Mouse (Mus musculus): ENCODE data around the gene Tnni2.

Gene Tnni2

DNA sequence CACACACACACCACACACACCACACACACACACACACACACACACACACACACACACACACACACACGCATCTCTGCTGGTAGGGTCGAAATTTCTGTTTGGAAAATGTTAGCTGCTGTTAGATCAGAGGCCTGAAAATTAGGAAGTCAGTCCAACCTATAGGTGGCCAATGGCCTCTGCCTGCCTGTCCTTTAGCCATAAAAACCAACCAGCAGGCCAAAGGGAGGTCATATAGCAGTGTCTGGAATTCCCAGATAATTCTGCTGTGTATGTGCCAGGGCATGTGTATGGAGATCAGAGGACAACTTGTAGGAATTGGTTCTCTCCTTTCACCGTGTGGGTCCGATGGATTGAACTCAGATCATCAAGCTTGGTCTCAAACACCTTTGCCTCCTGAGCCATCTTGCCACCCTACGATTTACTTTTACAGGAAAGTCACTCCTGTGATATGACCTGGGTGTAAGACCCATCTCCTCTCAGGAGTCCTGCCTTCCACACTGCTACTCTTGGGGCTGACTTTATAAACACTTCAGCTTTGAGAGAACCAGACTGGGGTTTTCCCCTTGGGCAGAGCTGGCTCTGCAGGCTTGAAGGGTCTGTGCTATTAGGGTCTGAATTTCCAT, 17.2 kb downstream of the Tnni2 start:
- CTCF ChIA-PET, result interaction anchor here (0.8 to 1.3 kb wide), 2 partner anchors 18 to 46 kb away, joined by 5 to 13 read pairs; no protein-coding TSS in a partner anchor

DNA sequence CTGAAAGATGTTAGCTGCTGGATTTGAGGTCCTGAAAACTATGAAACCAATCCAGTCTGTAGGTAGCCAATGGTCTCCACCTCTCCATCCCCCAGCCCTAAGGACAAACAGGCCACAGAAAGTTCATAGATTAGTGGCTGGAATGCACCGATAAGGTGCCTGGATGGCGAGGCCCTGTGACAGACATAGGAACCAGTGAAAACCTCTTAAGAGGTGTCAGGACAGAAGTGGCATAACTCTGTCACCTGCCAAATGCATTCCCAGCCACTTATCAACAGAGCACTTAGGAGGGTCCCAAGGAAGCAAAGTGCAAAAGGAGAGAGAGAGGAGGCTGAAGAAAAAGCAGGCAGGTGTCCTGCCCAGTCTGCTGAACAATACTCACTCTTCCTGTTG, 17.7 kb downstream of the Tnni2 start:
- CTCF ChIA-PET, result interaction anchor here (1.3 kb wide), 1 partner anchor 19 kb away, joined by 5 read pairs; no protein-coding TSS in a partner anchor

DNA sequence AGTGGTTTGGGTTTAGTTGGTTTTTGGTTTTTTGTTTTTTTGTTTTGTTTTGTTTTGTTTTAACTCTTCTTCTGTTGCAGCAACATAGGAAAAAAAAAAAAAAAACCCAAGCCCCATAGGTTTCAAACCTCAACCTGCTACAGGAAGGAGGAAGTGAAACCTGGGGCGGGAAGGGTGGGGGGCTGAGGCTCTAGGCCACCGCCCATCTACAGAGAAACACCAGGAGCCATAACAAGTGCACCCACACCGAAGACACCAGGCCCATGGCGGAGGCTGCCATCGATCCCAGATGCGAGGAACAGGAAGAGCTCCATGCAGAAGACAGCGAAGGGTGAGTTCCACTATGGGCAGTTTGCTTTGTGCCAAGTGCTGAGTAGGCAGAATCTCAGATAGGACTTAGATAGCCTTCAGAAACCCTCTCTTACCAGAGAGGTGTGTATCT, 19.0 kb downstream of the Tnni2 start, which contains the start of gene Lsp1:
TSS of gene Lsp1 (plus strand) at position 174 of the 442 bp plus-strand sequence.
- CTCF ChIA-PET, result interaction anchor here (0.6 to 1.0 kb wide), 4 partner anchors 12 to 1476 kb away, joined by 3 to 7 read pairs (median 6); no protein-coding TSS in a partner anchor

DNA sequence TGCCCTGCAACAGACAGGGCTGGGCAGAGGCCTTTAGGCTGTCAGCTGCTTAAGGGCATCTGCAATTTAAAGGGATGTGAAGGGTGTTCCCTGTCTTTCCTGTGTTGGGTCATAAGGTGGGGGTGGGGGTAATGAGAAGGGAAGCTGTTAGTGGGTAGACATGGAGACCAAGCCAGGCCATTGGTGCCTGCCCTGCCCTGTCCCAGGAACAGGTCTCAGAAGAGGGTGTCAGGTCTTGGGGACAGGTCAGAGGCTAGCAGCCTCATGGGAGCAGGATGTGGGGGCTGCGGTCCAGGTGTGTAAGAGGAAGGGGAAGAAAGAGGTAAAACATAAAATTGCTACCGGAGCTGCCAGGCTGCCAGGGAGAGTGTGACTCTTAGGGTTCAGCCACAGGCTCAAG, 19.8 kb downstream of the Tnni2 start:
- CTCF ChIA-PET, result no interaction called here

DNA sequence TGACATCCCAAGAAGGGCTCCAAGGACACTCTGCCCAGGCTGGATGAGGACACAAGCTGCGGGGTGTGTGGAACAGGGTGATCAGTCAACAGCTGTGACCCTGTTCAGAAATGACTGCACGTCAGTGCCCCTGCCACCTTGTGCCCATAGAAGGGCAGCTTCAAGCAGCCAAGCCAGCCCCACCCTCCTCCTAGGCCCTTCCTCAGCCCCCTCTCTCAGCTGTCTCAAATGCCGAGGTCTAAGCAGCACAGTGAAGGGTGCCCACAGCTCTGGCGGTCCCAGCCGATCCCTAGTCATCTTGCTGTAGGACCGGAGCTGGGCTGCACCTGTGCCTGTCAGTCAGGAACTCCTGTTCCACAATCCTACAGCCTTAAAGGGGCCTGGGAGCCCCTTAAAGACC, 20.6 kb downstream of the Tnni2 start:
- CTCF ChIA-PET, result interaction anchor here (0.7 kb wide), 1 partner anchor 1246 kb away, joined by 3 read pairs; the partner anchor contains the start of gene Rassf7

DNA sequence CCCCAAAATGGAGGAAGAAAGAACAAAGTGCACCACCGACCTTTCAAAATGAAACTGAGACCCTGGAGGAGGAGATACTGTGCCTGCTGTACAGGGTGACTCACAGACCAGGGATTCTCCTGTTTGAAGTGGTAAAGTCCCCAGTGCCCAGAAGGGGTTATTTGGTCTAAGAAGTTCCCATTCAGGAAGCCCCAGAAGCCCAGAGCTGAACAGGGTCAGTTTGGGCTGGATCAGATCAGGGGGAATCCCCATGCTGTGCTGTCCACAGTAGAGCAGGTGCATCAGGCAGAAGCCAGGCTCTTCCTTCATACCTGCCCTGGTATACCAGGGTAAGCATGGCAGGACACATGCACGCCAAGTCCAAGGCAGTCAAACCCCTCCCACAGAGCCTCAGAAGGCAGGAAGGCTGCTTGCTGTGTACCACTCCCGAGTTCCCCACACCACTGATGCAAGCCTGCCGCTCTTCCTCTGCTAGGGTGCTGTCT, 21.0 kb downstream of the Tnni2 start:
- CTCF ChIA-PET, result interaction anchor here (0.7 kb wide), 1 partner anchor 1247 kb away, joined by 3 read pairs; the partner anchor contains the start of gene Rassf7

DNA sequence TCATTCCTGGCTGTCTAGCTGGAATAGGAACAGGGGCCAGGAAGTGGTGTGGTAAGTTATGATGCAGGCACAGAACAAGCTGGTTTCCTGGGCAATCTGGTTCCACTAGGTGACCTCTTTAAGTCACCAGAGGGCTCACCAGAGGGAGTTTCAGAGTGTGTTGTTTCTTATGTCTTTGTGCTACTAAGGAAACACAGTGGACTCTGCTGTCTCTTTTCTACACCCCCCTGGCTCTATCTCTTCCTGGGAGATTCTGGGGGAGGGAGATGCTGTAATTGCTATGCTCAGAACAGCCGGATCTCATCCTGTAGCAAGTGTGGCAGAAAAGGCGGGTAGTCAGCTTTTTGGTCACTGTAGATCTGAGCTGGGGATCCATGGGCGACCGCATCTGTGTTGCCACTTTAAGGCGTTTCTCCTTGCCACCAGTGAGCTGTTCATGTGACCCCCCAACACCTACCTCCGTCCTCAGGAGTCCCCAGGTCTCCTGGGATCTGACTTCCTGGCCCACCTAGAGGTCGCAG, 28.6 kb downstream of the Tnni2 start:
- CTCF ChIA-PET, result no interaction called here

DNA sequence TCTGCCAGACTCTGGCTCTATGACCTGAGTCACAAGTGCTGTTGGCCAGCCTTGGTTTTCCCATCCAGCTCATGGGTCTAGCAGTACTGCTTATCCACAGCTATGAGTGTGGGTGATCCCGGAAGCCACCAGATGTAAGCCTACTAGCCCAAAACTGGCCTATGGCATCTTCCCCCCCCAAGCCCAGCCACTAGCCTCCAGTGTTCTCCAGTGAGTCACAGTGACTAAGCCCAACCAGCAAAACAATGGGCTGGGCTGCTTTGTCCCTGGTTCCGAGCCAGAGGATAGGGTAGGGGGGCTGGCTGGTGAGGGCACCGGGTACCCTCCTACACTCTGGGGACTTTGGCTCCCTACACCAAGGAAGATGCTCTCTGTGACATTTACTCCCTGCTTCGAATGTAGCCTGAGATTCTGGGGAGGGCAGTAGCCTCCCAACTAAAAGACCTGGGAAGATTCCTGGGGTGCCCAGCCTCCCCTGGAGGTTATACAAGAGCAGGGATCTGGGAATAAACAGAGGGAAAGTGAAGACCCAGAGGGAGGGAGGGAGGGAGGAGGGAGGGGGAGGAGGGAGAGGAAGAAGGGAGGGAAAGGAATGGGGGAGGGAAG, 29.3 kb downstream of the Tnni2 start:
- CTCF ChIA-PET, result no interaction called here

DNA sequence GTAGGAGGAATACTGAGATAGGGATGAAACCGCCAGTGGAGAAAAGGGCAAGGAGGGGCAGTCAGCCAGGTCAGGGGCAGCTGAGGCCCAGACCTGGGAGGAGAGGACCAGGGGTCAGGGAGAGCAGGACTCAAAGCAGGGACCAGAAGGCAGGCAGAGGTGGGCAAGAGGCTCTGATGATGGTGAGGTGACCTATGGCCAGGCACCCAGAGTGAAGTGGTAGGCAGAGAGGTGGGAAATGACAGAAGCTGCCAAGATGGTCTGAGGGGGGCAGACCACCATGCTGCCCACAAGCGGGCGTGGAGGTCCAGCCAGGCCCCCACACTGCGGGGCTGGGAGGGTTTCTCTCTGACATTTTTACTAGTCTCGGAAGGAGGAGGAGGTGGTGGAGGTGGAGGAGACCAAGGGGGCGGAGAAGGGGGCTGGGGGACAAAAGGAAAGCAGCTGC, 29.8 kb downstream of the Tnni2 start:
- CTCF ChIA-PET, result no interaction called here

DNA sequence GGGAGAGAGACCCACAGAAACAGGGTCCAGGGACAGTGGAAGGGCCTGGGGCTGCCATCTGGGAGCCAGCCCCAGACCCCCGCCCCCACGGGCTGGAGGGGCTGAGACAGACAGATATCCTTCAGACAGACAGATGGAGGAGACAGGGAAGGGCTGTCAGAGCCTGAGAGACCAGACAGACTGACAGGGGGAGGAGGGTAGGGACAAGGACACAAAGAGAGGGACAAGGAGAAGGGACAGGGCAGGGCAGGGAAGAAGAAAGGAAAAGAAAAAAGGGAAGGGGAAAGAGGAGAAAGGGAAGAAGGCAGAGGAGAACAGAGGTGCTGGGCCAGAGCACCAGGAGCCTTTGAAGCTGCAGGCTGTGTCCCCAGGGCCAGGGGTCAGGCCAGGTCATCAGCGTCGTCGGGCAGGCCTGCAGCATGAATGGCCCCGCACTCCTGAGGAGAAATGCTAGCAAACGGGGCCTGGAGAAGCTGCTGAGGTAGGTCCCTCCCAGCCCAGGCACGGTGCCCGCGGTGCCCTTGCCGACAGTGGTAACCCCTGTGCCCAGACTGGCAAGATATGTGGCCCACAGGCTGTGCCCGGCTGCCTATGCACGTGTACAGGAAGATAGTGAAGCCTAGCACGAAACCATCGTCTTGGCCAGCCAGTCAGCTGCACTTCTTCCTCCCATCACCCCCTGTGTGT, 30.4 kb downstream of the Tnni2 start:
- CTCF ChIA-PET, result interaction anchor here (0.5 kb wide), 1 partner anchor 13 kb away, joined by 3 read pairs; no protein-coding TSS in a partner anchor

DNA sequence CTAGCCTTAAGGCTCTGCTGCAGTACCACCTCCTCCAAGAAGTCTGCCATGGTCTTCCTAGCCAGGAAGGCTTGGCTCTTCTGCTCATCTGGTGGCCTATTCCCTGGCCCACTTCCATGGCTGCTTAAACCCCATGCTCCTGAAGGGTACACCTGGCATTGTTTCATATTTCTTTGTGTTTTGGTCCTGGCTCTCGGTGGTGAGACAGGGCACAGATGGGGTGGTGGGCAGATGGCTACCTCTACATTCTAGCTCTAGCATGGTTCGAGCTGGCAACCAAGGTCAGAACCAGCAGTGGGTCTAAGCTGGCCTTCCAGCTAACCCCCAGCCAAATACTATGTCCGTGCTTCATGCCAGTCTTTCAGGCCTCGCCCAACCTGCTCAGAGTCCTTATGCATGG, 31.3 kb downstream of the Tnni2 start:
- CTCF ChIA-PET, result interaction anchor here (0.6 kb wide), 1 partner anchor 13 kb away, joined by 7 read pairs; no protein-coding TSS in a partner anchor

DNA sequence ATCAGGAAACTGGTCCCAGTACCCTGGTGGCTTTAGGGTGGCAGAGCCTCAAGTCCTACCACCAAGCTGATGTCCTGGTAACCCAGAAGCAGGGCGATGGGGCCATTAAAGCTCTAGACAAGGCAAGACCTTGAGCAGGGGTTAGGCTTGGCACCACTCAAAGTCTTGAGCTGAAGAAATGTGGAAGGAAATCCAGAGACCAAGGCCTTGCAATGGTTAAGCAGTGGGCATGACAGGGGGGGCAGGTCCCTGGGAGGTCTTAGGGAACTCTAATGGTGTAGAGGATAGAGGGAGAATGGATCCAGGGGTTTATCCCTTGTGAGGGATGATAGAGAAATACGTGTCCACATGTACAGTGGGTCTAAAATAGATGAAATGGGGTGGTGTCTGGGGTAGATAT, 31.9 kb downstream of the Tnni2 start:
- CTCF ChIA-PET, result interaction anchor here (0.6 kb wide), 1 partner anchor 13 kb away, joined by 7 read pairs; no protein-coding TSS in a partner anchor

DNA sequence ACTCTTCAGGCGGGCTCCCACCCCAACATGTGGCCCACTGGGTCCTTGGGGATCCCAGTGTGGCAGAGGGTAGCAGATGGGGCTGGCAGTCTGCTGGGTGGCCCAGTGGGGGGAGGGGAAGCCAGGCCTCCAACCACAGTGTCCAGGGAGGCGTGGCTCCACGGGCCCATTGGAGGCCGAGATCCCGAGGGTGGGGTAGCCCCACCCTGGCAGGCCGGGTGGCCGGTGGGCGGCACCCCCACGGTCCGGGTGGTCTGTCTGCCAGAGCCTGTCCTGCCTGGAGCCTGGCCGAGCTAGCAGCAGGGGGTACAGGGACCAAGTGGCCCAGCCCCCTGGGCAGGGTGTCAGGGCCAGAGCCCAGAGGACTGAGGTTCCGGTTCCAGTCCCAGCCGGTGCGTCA, 33.2 kb downstream of the Tnni2 start:
- CTCF ChIA-PET, result no interaction called here

DNA sequence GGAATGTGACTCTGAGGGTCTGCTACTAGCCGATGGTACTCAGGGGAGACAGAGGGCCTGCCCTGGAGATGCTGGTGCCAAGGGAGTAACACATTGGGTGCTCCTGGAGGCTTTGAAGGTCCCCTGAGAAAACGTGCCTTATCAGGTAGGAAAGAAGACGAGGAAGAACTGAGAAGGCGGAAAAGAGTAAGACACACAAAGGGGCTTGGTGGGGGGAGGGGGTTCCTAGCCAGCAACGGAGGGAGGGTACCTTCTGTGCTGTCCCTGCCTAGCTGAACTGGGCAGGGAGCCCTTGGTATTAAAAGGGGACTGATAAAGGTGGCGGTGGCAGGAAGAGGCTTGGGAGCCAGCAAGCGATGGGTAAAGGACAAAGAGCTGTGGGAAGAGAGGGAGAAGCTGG, 34.0 kb downstream of the Tnni2 start:
- CTCF ChIA-PET, result interaction anchor here (0.6 kb wide), 1 partner anchor 22 kb away, joined by 4 read pairs; no protein-coding TSS in a partner anchor

DNA sequence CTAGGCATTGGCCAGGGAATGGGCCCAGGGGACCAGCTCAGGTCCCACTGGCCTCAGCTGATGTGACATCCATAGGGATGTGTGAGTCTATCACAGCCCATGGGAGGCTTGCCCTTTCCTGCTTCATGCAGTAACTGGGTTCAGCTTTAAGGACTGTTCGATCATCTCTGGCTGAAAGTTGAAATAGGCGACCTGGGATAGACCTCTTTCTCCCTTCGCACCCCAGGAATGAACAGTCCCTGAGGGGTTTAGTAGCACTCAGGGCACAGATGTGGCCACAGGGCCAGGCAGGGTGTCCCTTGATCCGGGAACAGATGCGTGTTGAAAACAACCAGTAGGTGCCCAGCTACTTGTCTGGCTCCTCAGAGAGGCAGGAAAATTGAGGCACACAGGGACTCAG, 34.7 kb downstream of the Tnni2 start:
- CTCF ChIA-PET, result interaction anchor here (0.6 kb wide), 1 partner anchor 23 kb away, joined by 4 read pairs; no protein-coding TSS in a partner anchor

DNA sequence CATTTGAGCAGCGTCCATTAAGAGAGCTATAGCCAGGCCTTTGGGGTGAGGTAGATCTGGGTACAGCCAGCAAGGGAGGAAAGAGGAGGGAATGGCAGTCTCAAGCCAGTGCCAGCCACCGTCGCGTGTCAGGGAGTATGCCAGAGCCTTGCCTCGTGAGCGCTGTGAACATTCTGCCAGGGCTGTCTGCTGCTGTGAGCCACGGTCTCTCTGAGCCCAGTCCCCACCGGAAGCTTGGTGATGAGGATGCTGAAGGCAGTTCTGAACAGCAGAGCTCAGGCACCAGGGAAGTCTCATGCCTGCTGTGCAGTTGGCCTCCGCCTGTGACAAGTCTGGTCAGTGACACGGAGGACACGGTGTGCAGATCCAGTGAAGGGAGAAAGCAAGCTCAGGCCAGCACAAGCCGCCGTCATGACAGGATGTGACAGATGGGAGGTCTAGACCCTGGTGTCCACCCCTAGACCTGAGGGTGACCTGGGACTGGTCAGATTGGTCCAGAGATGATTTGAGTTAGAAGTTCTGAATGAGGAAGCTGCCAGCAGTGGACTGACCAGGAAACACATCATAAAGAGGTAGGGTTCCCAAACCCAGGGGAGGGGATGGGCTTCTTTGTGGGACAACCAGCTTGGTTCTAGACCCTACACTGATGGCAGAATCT, 35.3 kb downstream of the Tnni2 start:
- CTCF ChIA-PET, result interaction anchor here (0.6 to 0.7 kb wide), 2 partner anchors 11 to 40 kb away, joined by 6 to 10 read pairs; no protein-coding TSS in a partner anchor

DNA sequence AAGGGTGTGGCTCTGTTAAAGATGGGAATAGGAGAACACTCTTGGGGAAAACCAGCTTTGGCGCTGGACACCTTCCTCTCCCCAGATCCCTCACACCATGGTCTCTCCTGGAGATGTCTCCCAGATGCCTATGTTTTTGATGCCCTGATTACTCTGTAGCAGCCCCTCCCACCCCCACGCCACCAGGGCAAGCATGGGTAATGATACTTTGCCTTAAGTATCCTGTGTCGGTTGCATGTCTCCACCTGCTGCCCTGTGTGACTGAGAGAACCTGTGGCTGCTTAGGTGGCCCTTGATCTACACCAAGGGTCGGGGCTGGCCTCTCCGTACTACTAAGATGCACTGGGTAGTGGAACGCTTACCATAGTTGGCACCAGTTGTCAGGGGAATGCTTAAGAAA, 36.4 kb downstream of the Tnni2 start:
- CTCF ChIA-PET, result no interaction called here

DNA sequence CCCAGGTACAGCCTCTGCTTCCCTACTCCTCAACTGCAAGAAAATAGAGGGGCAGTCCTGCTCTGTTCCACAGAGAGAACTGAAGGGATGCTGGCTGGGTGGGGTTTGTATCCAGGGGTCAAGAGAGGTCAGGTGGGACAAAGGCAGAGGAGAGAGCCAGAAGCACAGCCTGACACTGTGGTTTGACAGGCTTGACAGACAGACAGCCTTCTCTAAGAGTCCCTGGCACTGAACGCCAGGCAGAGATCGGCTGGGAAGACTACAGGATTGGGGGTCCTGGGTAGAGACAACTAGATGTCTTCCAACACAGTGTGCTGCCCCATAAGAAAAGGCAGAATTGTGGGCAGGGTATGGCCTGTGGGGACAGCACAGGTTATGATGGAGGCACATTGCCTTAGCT, 37.0 kb downstream of the Tnni2 start:
- CTCF ChIA-PET, result no interaction called here

DNA sequence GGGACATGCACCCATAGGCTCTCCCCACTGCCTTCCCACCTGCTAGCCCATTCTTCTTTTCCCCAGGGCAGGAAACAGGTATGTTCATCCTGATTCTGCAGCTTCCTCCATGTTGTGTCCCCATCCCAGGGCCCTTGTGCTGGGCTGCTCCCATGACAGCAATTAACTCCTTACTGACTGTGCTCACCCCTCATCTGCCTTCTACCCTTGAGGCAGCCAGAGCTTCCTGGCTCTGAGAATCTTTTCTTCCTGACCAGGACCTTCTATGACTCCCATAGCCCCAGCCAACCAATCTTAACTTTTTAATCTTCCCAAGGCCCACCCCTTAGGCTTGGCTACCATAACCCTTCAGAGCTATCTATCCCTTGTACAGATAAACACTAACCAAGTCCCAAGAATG, 37.7 kb downstream of the Tnni2 start:
- CTCF ChIA-PET, result interaction anchor here (0.7 kb wide), 1 partner anchor 63 kb away, joined by 6 read pairs; no protein-coding TSS in a partner anchor

DNA sequence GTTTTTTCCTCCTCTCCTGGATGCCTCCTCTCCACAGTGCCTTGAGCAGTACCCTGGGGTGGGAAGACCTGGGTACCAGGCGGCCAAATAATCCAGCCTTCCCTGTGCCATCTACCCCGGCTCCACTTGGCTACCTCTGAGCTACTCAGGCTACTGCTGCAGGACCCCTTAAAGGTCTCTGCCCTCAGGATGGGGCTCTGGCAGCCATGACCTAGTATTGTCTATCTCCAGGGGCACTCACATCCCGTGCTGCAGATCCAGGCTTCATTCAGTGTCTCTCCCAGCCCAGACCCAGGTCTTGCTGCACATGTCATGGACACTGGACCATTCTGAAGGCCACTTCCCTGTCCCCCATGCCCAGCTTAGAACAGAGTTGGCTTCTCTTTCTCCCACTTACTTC, 38.3 kb downstream of the Tnni2 start:
- CTCF ChIA-PET, result no interaction called here

DNA sequence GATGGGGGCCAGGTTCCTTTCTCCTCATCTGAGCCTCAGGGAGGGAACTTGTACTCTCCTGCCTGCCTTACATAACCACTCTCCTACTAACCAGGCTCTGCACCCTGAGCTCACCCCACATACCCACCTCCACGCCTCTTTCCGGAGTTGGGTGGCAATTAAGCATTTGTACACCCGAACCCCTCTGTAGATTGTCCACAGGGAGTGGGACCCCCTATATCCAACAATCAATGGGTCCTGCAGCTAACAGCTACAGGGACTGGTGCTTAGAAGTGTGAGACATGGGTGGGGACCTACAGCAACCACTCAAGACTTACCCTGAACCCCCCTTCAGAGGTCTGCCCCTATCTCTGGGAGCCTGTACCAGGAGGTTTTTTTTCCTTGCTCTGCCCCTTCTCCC, 39.1 kb downstream of the Tnni2 start:
- CTCF ChIA-PET, result no interaction called here

Measured in spleen, embryonic (tissue).